Mouse (Mus musculus) CH12.LX (cell line): ENCODE data around the gene Ttc39b.

Source experiments
- E2F4 ChIP-seq: IDR thresholded peaks from 2 replicates; pipeline ENCODE4 v1.6.1; 2011; ENCODE audit warnings: low read depth, low read length, improper control_type of control experiment; ENCODE audit not compliant: insufficient replicate concordance
- MAX ChIP-seq: IDR thresholded peaks from 2 replicates; pipeline ENCODE4 v1.6.1; 2011; ENCODE audit warnings: low read length, improper control_type of control experiment
- POLR2A ChIP-seq: IDR thresholded peaks from 2 replicates; pipeline ENCODE4 v1.6.1; 2011; ENCODE audit warnings: low read depth, mild to moderate bottlenecking, improper control_type of control experiment, low read length
- POLR2AphosphoS2 ChIP-seq: IDR thresholded peaks from 2 replicates; pipeline ENCODE4 v1.6.1; 2011; ENCODE audit warnings: low read depth, low read length, improper control_type of control experiment
- USF1 ChIP-seq: IDR thresholded peaks from 2 replicates; pipeline ENCODE4 v1.6.1; 2014; ENCODE audit warnings: low read depth, mild to moderate bottlenecking, inconsistent platforms, low read length, improper control_type of control experiment
- USF2 ChIP-seq: conservative IDR thresholded peaks from 2 replicates; pipeline ENCODE4 v1.6.1; 2011; ENCODE audit warnings: low read depth, low read length, improper control_type of control experiment

DNA sequence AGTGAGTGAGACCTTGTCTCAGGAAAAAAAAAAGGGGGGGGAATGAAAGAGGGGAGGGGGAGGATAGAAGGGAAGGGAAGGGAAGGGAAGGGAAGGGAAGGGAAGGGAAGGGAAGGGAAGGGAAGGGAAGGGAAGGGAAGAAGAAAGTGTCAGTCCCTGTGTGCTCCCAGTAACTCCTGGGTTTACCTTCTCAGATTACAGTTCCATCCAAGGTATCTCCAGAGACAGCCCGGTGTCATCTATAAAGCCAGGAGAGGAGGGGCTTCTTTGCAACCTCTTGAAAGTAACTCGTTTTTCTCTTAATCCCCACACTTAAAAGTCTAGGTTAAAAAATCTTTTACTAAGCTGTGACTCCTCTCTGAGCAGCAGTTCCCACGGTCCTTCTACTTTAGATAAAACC, 5.3 kb downstream of the Ttc39b start:
- TF ChIP-seq E2F4 (no peak), USF2 (no peak), MAX (no peak), USF1 (no peak), POLR2AphosphoS2 (no peak), POLR2A (no peak)
